Mouse (Mus musculus) kidney, embryonic 14.5 days (tissue): ENCODE measurements around the gene Morc2a. TPM values are rescaled to one million over a fixed set of nuclear protein-coding genes. Genes with fewer than 3 reads are reported as not detected.

Experiments
- ATAC-seq: fragments of 200-750 bp; cut with Nextera tagmentation; 2 replicates; pipeline ENCODE4 v1.8.0; 2017; ENCODE audit warnings: moderate number of reproducible peaks, mild to moderate bottlenecking, moderate TSS enrichment, moderate library complexity; ENCODE audit not compliant: low FRiP score, low TSS enrichment
- H3K27ac ChIP-seq: fragments of 300-500 bp; sonication (generic); 2 replicates; pipeline ENCODE4 v1.5.1; 2014; ENCODE audit warnings: low read depth, mild to moderate bottlenecking, low read length, moderate library complexity, mixed read lengths
- H3K27me3 ChIP-seq: fragments of 300-500 bp; sonication (generic); 2 replicates; pipeline ENCODE4 v1.6.1; 2014; ENCODE audit warnings: mild to moderate bottlenecking, low read length; ENCODE audit not compliant: control insufficient read depth, insufficient read depth
- H3K36me3 ChIP-seq: fragments of 300-500 bp; sonication (generic); 2 replicates; pipeline ENCODE4 v1.6.1; 2014; ENCODE audit warnings: low read length, mixed read lengths; ENCODE audit not compliant: control insufficient read depth, insufficient read depth
- H3K4me1 ChIP-seq: fragments of 300-500 bp; sonication (generic); 2 replicates; pipeline ENCODE4 v1.6.1; 2014; ENCODE audit warnings: low read length, mixed read lengths; ENCODE audit not compliant: control insufficient read depth, insufficient read depth
- H3K4me2 ChIP-seq: fragments of 300-500 bp; sonication (generic); replicated peaks from 2 replicates; pipeline ENCODE4 v1.6.1; 2014; ENCODE audit warnings: low read depth, mild to moderate bottlenecking, low read length
- H3K4me3 ChIP-seq: fragments of 300-500 bp; sonication (generic); 2 replicates; pipeline ENCODE4 v1.5.1; 2014; ENCODE audit warnings: mild to moderate bottlenecking, low read length
- H3K9ac ChIP-seq: fragments of 300-500 bp; sonication (generic); 2 replicates; pipeline ENCODE4 v1.6.1; 2014; ENCODE audit warnings: low read depth, mild to moderate bottlenecking, low read length, moderate library complexity
- H3K9me3 ChIP-seq: fragments of 300-500 bp; sonication (generic); 2 replicates; pipeline ENCODE4 v1.6.1; 2016; ENCODE audit warnings: low read length; ENCODE audit not compliant: control insufficient read depth
- WGBS: fragments of 180-500 bp; shearing (Covaris S2); extraction: QIAGEN DNeasy Blood & Tissue Kit; methylation state at CpG from one replicate; pipeline ENCODE4 v1.1.7; 2014; 5-methylcytosine and 5-hydroxymethylcytosine counted together
- polyA plus RNA-seq: library from polyadenylated mRNA; unstranded; fragments of >200 nt; fragmentation: Nextera tagmentation; extraction: Ambion mirVana; gene quantifications from 2 replicates; pipeline ENCODE4 v1.2.1, GENCODE M21; 2014

The Morc2a gene
- polyA plus RNA-seq, 1 experiment from 2014 or later, result 23.7 TPM

- ATAC-seq, result no peak
- 88% methylated on average over 6 of the region's 6 CpGs for WGBS
- Histone ChIP-seq H3K27ac (no peak overlapping the region), H3K36me3 (no peaks in the 10 kb centered on the region), H3K4me2 (no peak overlapping the region), H3K27me3 (no peaks in the 10 kb centered on the region), H3K4me3 (no peak overlapping the region), H3K9ac (no peak overlapping the region), H3K4me1 (no peaks in the 10 kb centered on the region), H3K9me3 (no peaks in the 10 kb centered on the region)
These were observed 67.7 kb downstream of the Morc2a start for GRCm38 (mm10) chr11:3716662-3717061.

GRCm38 (mm10) chr11:3722036-3722435 lies 73.0 kb downstream of the Morc2a start:
- H3K27me3 ChIP-seq, result no peaks in the 10 kb centered on the region
- ATAC-seq, result no peak
- H3K4me3 ChIP-seq, result no peak overlapping the region
- no peaks in the 10 kb centered on the region for H3K36me3 ChIP-seq
- no peak overlapping the region for H3K27ac ChIP-seq
- no peaks in the 10 kb centered on the region for H3K4me1 ChIP-seq
- 65% methylated on average over 3 of the region's 3 CpGs for WGBS
- H3K4me2 ChIP-seq, result no peak overlapping the region
- no peak overlapping the region for H3K9ac ChIP-seq
- no peaks in the 10 kb centered on the region for H3K9me3 ChIP-seq

- no peak overlapping the region for H3K4me2 ChIP-seq
- H3K36me3 ChIP-seq, result no peaks in the 10 kb centered on the region
- H3K9ac ChIP-seq, result no peak overlapping the region
- no peaks in the 10 kb centered on the region for H3K4me1 ChIP-seq
- no peak overlapping the region for H3K4me3 ChIP-seq
- H3K27me3 ChIP-seq, result no peaks in the 10 kb centered on the region
- 65% methylated on average over 3 of the region's 3 CpGs for WGBS
- ATAC-seq, result no peak
- no peak overlapping the region for H3K27ac ChIP-seq
- no peaks in the 10 kb centered on the region for H3K9me3 ChIP-seq
These were observed 73.9 kb downstream of the Morc2a start for GRCm38 (mm10) chr11:3722861-3723260.

GRCm38 (mm10) chr11:3723910-3724309 lies 74.9 kb downstream of the Morc2a start:
- Histone ChIP-seq H3K9ac (no peak overlapping the region), H3K9me3 (no peaks in the 10 kb centered on the region), H3K27ac (no peak overlapping the region), H3K27me3 (no peaks in the 10 kb centered on the region), H3K4me1 (no peaks in the 10 kb centered on the region), H3K4me2 (no peak overlapping the region), H3K4me3 (no peak overlapping the region), H3K36me3 (no peaks in the 10 kb centered on the region)
- WGBS, result 81% methylated on average over 4 of the region's 4 CpGs
- ATAC-seq, result no peak

GRCm38 (mm10) chr11:3724726-3725125 lies 75.7 kb downstream of the Morc2a start:
- Histone ChIP-seq H3K27me3 (no peaks in the 10 kb centered on the region), H3K4me1 (no peaks in the 10 kb centered on the region), H3K27ac (no peak overlapping the region), H3K4me2 (no peak overlapping the region), H3K9me3 (no peaks in the 10 kb centered on the region), H3K4me3 (no peak overlapping the region), H3K9ac (no peak overlapping the region), H3K36me3 (no peaks in the 10 kb centered on the region)
- WGBS, result 73% methylated on average over 5 of the region's 5 CpGs
- ATAC-seq, result no peak

- Histone ChIP-seq H3K4me1 (no peaks in the 10 kb centered on the region), H3K27me3 (no peaks in the 10 kb centered on the region), H3K4me2 (no peak overlapping the region), H3K9me3 (no peaks in the 10 kb centered on the region), H3K9ac (no peak overlapping the region), H3K27ac (no peak overlapping the region), H3K4me3 (no peak overlapping the region), H3K36me3 (no peaks in the 10 kb centered on the region)
- 69% methylated on average over 10 of the region's 10 CpGs for WGBS
- ATAC-seq, result no peak
These were observed 76.5 kb downstream of the Morc2a start for GRCm38 (mm10) chr11:3725331-3726054.

GRCm38 (mm10) chr11:3727438-3728105 lies 78.6 kb downstream of the Morc2a start:
- no peak overlapping the region for H3K27ac ChIP-seq
- 75% methylated on average over 9 of the region's 9 CpGs for WGBS
- no peaks in the 10 kb centered on the region for H3K27me3 ChIP-seq
- no peaks in the 10 kb centered on the region for H3K4me1 ChIP-seq
- H3K4me3 ChIP-seq, result no peak overlapping the region
- H3K9me3 ChIP-seq, result no peaks in the 10 kb centered on the region
- no peak for ATAC-seq
- no peak overlapping the region for H3K4me2 ChIP-seq
- H3K9ac ChIP-seq, result no peak overlapping the region
- no peaks in the 10 kb centered on the region for H3K36me3 ChIP-seq

- H3K27me3 ChIP-seq, result no peaks in the 10 kb centered on the region
- H3K4me1 ChIP-seq, result no peaks in the 10 kb centered on the region
- H3K36me3 ChIP-seq, result no peaks in the 10 kb centered on the region
These were observed 82.5 kb downstream of the Morc2a start for GRCm38 (mm10) chr11:3731469-3731868.

GRCm38 (mm10) chr11:3733933-3734636 lies 85.1 kb downstream of the Morc2a start:
- H3K4me2 ChIP-seq, result no peak overlapping the region
- no peaks in the 10 kb centered on the region for H3K36me3 ChIP-seq
- H3K4me3 ChIP-seq, result no peak overlapping the region
- no peak overlapping the region for H3K9ac ChIP-seq
- no peaks in the 10 kb centered on the region for H3K27me3 ChIP-seq
- H3K9me3 ChIP-seq, result no peaks in the 10 kb centered on the region
- H3K27ac ChIP-seq, result no peak overlapping the region
- no peaks in the 10 kb centered on the region for H3K4me1 ChIP-seq
- no peak for ATAC-seq
- 82% methylated on average over 14 of the region's 14 CpGs for WGBS

More at GRCm38 (mm10) chr11:3731469-3731868, 82.5 kb downstream of the Morc2a start:
- no peaks in the 10 kb centered on the region for H3K9me3 ChIP-seq
- H3K27ac ChIP-seq, result no peak overlapping the region
- no peak for ATAC-seq
- H3K4me3 ChIP-seq, result no peak overlapping the region
- H3K4me2 ChIP-seq, result no peak overlapping the region
- WGBS, result 91% methylated on average over 4 of the region's 4 CpGs
- no peak overlapping the region for H3K9ac ChIP-seq
